Mouse (Mus musculus) embryonic stem cell, embryonic (primary cell): ENCODE results near the gene Fam32a.

ENCODE experiments used
- CTCF ChIA-PET, 4 experiments: fragments of 300-600 bp in 2 of 4; fragments of 350-600 bp in 2 of 4; sonication (Branson Sonifier 250); formaldehyde crosslinking; loops; one replicate each; lab custom pipeline; 2022; ENCODE audit warnings: inconsistent platforms in 2 of 4; lab: Charles Lee
- POLR2A ChIA-PET, 4 experiments: fragments of 300-600 bp in 2 of 4; fragments of 350-600 bp in 2 of 4; sonication (Branson Sonifier 250); formaldehyde crosslinking; loops; one replicate each; lab custom pipeline; 2022; ENCODE audit warnings: antibody characterized with exemption in 4 of 4, inconsistent platforms in 1 of 4; lab: Charles Lee

Gene Fam32a

GRCm38 (mm10) chr8:72261431-72261830 lies 41.9 kb downstream of the Fam32a start:
- ChIA-PET CTCF (interaction anchor here (0.6 to 1.6 kb wide), 35 partner anchors 8 to 328 kb away, joined by 3 to 26 read pairs (median 3); partner anchors contain the start of gene Ap1m1 (in 2 of the 4)), POLR2A (interaction anchor here in 3 of 4 experiments (0.6 to 1.8 kb wide), 13 partner anchors 29 to 155 kb away, joined by 3 to 10 read pairs (median 4); partner anchors contain the start of gene Klf2 (in 3 of the 3))

- ChIA-PET POLR2A (interaction anchor here in 3 of 4 experiments (0.5 to 1.9 kb wide), 10 partner anchors 28 to 998 kb away, joined by 3 to 10 read pairs (median 6); partner anchors contain the start of gene Klf2 (in 1 of the 3)), CTCF (interaction anchor here (0.8 to 1.5 kb wide), 17 partner anchors 10 to 328 kb away, joined by 3 to 26 read pairs (median 5); partner anchors contain the start of gene Ap1m1 (in 1 of the 4))
Observed at GRCm38 (mm10) chr8:72261872-72262271, 42.3 kb downstream of the Fam32a start.

- POLR2A ChIA-PET: interaction anchor here in 3 of 4 experiments (0.6 to 2.1 kb wide), 16 partner anchors 9 to 233 kb away, joined by 3 to 13 read pairs (median 4); partner anchors contain the start of gene Klf2 (in 2 of the 3)
- CTCF ChIA-PET: interaction anchor here in 3 of 4 experiments (1.0 to 1.6 kb wide), 3 partner anchors 10 to 103 kb away, joined by 3 to 4 read pairs (median 4); no protein-coding TSS in a partner anchor
Observed at GRCm38 (mm10) chr8:72262756-72263155, 43.2 kb downstream of the Fam32a start.

- ChIA-PET CTCF (interaction anchor here in 3 of 4 experiments (0.6 to 1.6 kb wide), 6 partner anchors 9 to 276 kb away, joined by 3 to 4 read pairs (median 4); no protein-coding TSS in a partner anchor), POLR2A (interaction anchor here in 3 of 4 experiments (0.5 to 2.1 kb wide), 27 partner anchors 9 to 232 kb away, joined by 3 to 13 read pairs (median 4); partner anchors contain the start of genes Klf2 (in 2 of the 3) and Fam32a (in 1 of the 3))
Observed at GRCm38 (mm10) chr8:72263451-72263850, 43.9 kb downstream of the Fam32a start.

- CTCF ChIA-PET: interaction anchor here in 2 of 4 experiments (0.6 to 0.7 kb wide), 2 partner anchors 84 to 100 kb away, joined by 3 read pairs; no protein-coding TSS in a partner anchor
- POLR2A ChIA-PET: interaction anchor here in 3 of 4 experiments (0.6 to 11.4 kb wide), 39 partner anchors 10 to 390 kb away, joined by 3 to 555 read pairs (median 5); partner anchors contain the start of genes Klf2 (in 3 of the 3), Ap1m1 (in 2 of the 3), Eps15l1 (in 1 of the 3) and Fam32a (in 1 of the 3)
Observed at GRCm38 (mm10) chr8:72265342-72265741, 45.8 kb downstream of the Fam32a start.

GRCm38 (mm10) chr8:72266671-72267070 lies 47.1 kb downstream of the Fam32a start:
- POLR2A ChIA-PET: interaction anchor here (0.5 to 11.4 kb wide), 23 partner anchors 11 to 191 kb away, joined by 3 to 555 read pairs (median 4); partner anchors contain the start of gene Klf2 (in 2 of the 4)
- CTCF ChIA-PET: interaction anchor here in 1 of 4 experiments (1.6 kb wide), 1 partner anchor 99 kb away, joined by 3 read pairs; no protein-coding TSS in a partner anchor

GRCm38 (mm10) chr8:72267106-72267505 lies 47.6 kb downstream of the Fam32a start:
- POLR2A ChIA-PET: interaction anchor here in 3 of 4 experiments (0.5 to 11.4 kb wide), 19 partner anchors 10 to 96 kb away, joined by 3 to 555 read pairs (median 4); partner anchors contain the start of gene Klf2 (in 2 of the 3)
- CTCF ChIA-PET: interaction anchor here in 1 of 4 experiments (1.6 kb wide), 1 partner anchor 99 kb away, joined by 3 read pairs; no protein-coding TSS in a partner anchor

- ChIA-PET CTCF (interaction anchor here in 3 of 4 experiments (0.6 to 1.6 kb wide), 9 partner anchors 11 to 272 kb away, joined by 3 to 5 read pairs (median 3); partner anchors contain the start of genes Ap1m1 (in 1 of the 3), Fam32a (in 1 of the 3) and Klf2 (in 1 of the 3)), POLR2A (interaction anchor here in 3 of 4 experiments (0.6 to 11.4 kb wide), 51 partner anchors 10 to 316 kb away, joined by 3 to 555 read pairs (median 5); partner anchors contain the start of genes Klf2 (in 3 of the 3), 1700030K09Rik (in 1 of the 3), Ap1m1 (in 1 of the 3) and Calr3 (in 1 of the 3))
Observed at GRCm38 (mm10) chr8:72268356-72268755, 48.8 kb downstream of the Fam32a start.

- ChIA-PET CTCF (interaction anchor here (0.6 to 4.6 kb wide), 14 partner anchors 9 to 95 kb away, joined by 3 to 25 read pairs (median 4); partner anchors contain the start of genes Ap1m1 (in 1 of the 4) and Hsh2d (in 1 of the 4)), POLR2A (interaction anchor here (0.6 to 11.4 kb wide), 55 partner anchors 9 to 394 kb away, joined by 3 to 555 read pairs (median 6); partner anchors contain the start of genes Ap1m1 (in 3 of the 4) and Klf2 (in 3 of the 4))
Observed at GRCm38 (mm10) chr8:72270606-72271005, 51.1 kb downstream of the Fam32a start.

GRCm38 (mm10) chr8:72271051-72271660 lies 51.6 kb downstream of the Fam32a start:
- ChIA-PET POLR2A (interaction anchor here (0.5 to 11.4 kb wide), 90 partner anchors 7 to 1061 kb away, joined by 3 to 555 read pairs (median 5); partner anchors contain the start of genes Klf2 (in 4 of the 4), Ap1m1 (in 3 of the 4), Smim7 (in 1 of the 4) and Tpm4 (in 1 of the 4)), CTCF (interaction anchor here (0.5 to 4.6 kb wide), 35 partner anchors 10 to 194 kb away, joined by 3 to 25 read pairs (median 4); partner anchors contain the start of genes Ap1m1 (in 1 of the 4), Hsh2d (in 1 of the 4) and Klf2 (in 1 of the 4))

GRCm38 (mm10) chr8:72271691-72272090 lies 52.2 kb downstream of the Fam32a start:
- ChIA-PET POLR2A (interaction anchor here (0.5 to 11.4 kb wide), 87 partner anchors 8 to 1061 kb away, joined by 3 to 555 read pairs (median 5); partner anchors contain the start of genes Klf2 (in 4 of the 4), Ap1m1 (in 3 of the 4), Smim7 (in 1 of the 4) and Tpm4 (in 1 of the 4)), CTCF (interaction anchor here (0.6 to 4.6 kb wide), 38 partner anchors 10 to 117 kb away, joined by 3 to 25 read pairs (median 4); partner anchors contain the start of genes Ap1m1 (in 1 of the 4), Fam32a (in 1 of the 4), Hsh2d (in 1 of the 4) and Klf2 (in 1 of the 4))

- CTCF ChIA-PET: interaction anchor here (0.5 to 4.6 kb wide), 67 partner anchors 9 to 277 kb away, joined by 3 to 25 read pairs (median 4); partner anchors contain the start of genes Ap1m1 (in 2 of the 4), Klf2 (in 2 of the 4), Fam32a (in 1 of the 4) and Gm10282 (in 1 of the 4)
- POLR2A ChIA-PET: interaction anchor here (0.6 to 11.4 kb wide), 74 partner anchors 7 to 602 kb away, joined by 3 to 555 read pairs (median 6); partner anchors contain the start of genes Klf2 (in 3 of the 4) and Ap1m1 (in 1 of the 4)
Observed at GRCm38 (mm10) chr8:72272361-72272760, 52.8 kb downstream of the Fam32a start.

- CTCF ChIA-PET: interaction anchor here (0.6 to 4.6 kb wide), 46 partner anchors 10 to 116 kb away, joined by 3 to 25 read pairs (median 4); partner anchors contain the start of genes Ap1m1 (in 2 of the 4), Klf2 (in 2 of the 4) and Fam32a (in 1 of the 4)
- POLR2A ChIA-PET: interaction anchor here (0.5 to 11.4 kb wide), 54 partner anchors 7 to 638 kb away, joined by 3 to 555 read pairs (median 7); partner anchors contain the start of genes Klf2 (in 3 of the 4) and Ap1m1 (in 2 of the 4)
Observed at GRCm38 (mm10) chr8:72273111-72273770, 53.7 kb downstream of the Fam32a start.

- ChIA-PET POLR2A (interaction anchor here (0.7 to 11.4 kb wide), 21 partner anchors 11 to 305 kb away, joined by 3 to 555 read pairs (median 31); partner anchors contain the start of genes Klf2 (in 3 of the 4) and Ap1m1 (in 1 of the 4)), CTCF (interaction anchor here in 2 of 4 experiments (0.9 to 4.6 kb wide), 7 partner anchors 12 to 93 kb away, joined by 3 to 25 read pairs (median 7); no protein-coding TSS in a partner anchor)
Observed at GRCm38 (mm10) chr8:72273807-72274206, 54.3 kb downstream of the Fam32a start.
